Mouse (Mus musculus) neural tube, embryonic 12.5 days (tissue): ENCODE data around the gene Scarf2. TPM values are rescaled to one million over a fixed set of nuclear protein-coding genes. Genes with fewer than 3 reads are reported as not detected.

Source experiments
- ATAC-seq: fragments of 200-750 bp; cut with Nextera tagmentation; 2 replicates; pipeline ENCODE4 v1.8.0; 2017; ENCODE audit warnings: low read depth, mild to moderate bottlenecking, moderate TSS enrichment, moderate library complexity; ENCODE audit not compliant: low FRiP score
- H3K27ac ChIP-seq: fragments of 300-500 bp; sonication (generic); 2 replicates; pipeline ENCODE4 v1.5.1; 2016
- H3K27me3 ChIP-seq: fragments of 300-500 bp; sonication (generic); replicated peaks from 2 replicates; pipeline ENCODE4 v1.6.1; 2016; ENCODE audit warnings: mild to moderate bottlenecking
- H3K36me3 ChIP-seq: fragments of 300-500 bp; sonication (generic); 2 replicates; pipeline ENCODE4 v1.6.1; 2016; ENCODE audit warnings: mild to moderate bottlenecking
- H3K4me1 ChIP-seq: fragments of 300-500 bp; sonication (generic); 2 replicates; pipeline ENCODE4 v1.6.1; 2016
- H3K4me2 ChIP-seq: fragments of 300-500 bp; sonication (generic); replicated peaks from 2 replicates; pipeline ENCODE4 v1.6.1; 2016; ENCODE audit warnings: mild to moderate bottlenecking
- H3K4me3 ChIP-seq: fragments of 300-500 bp; sonication (generic); 2 replicates; pipeline ENCODE4 v1.5.1; 2016
- H3K9ac ChIP-seq: fragments of 300-500 bp; sonication (generic); 2 replicates; pipeline ENCODE4 v1.6.1; 2016; ENCODE audit warnings: mild to moderate bottlenecking
- H3K9me3 ChIP-seq: fragments of 300-500 bp; sonication (generic); 2 replicates; pipeline ENCODE4 v1.6.1; 2016; ENCODE audit warnings: mild to moderate bottlenecking
- WGBS: fragments of 180-500 bp; shearing (Covaris S2); methylation state at CpG from one replicate; pipeline ENCODE4 v1.1.7; 2016; 5-methylcytosine and 5-hydroxymethylcytosine counted together
- polyA plus RNA-seq: library from polyadenylated mRNA; unstranded; fragments of >200 nt; fragmentation: Nextera tagmentation; extraction: Ambion mirVana; gene quantifications from 2 replicates; pipeline ENCODE4 v1.2.1, GENCODE M21; 2016

Scarf2 gene
- polyA plus RNA-seq, 1 experiment from 2014 or later, result 13.9 TPM

DNA sequence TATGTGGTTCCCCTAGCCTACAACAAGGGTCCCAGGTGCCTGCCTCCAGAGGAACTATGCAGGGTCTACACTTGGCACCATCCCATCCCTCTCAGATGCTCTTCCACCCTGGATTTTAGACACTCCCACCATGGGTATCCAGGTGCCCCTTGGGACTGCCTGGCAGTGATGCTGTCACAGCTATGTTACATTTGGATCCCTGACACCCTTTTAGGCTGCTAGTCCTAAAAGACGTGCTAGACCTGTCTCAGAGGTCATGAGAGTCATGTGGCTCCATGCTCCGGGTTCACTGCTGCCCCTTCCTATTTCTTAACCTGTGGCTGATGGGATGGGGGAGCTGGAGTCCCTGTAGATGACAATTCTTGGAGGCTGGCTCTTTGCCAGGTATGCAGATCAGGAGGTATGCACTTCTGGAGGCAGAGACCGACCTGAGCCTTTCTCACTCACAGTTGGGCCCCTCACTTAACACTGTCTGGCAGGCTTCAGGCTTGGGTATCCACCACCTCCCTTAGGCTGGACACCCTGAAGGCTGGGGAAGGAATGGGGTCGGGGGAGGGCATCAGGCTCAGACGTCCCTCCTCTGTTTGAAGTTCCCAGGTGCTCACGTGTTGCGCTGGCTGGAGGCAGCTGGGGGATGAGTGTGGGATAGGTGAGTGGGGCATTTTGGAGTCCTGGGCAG lies 4.8 kb downstream of the Scarf2 start:
- no peak overlapping the region for H3K27ac ChIP-seq
- no peaks in the 10 kb centered on the region for H3K36me3 ChIP-seq
- WGBS, result 3% methylated on average over 7 of the region's 7 CpGs
- H3K27me3 ChIP-seq, result peaks cover 99% of the 10 kb centered on the region
- ATAC-seq, result no peak
- no peak overlapping the region for H3K9ac ChIP-seq
- H3K4me3 ChIP-seq, result no peak overlapping the region
- no peaks in the 10 kb centered on the region for H3K9me3 ChIP-seq
- H3K4me1 ChIP-seq, result peaks cover 57% of the 10 kb centered on the region
- peak overlapping the region; percentile 58 for H3K4me2 ChIP-seq

DNA sequence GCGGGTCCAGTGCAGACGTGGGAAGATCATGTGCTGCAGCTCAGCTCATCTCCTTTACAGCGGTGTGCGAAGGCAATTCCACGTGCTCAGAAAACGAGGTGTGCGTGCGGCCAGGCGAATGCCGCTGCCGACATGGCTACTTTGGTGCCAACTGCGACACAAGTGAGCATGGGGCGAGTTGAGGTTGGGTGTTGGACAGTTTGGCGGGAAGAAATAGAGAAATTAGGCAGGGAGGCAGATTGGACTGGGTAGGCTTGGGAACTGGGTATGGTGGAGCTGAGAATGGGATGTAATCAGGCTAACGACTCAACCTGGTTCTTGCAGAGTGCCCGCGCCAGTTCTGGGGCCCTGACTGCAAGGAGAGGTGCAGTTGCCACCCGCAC lies 5.4 kb downstream of the Scarf2 start:
- Histone ChIP-seq H3K4me1 (peaks cover 54% of the 10 kb centered on the region), H3K9ac (0 out of 2 replicates have a peak overlapping the region, but pooled peaks have one; percentile 13), H3K36me3 (no peaks in the 10 kb centered on the region), H3K27ac (no peak overlapping the region), H3K9me3 (no peaks in the 10 kb centered on the region), H3K27me3 (peaks cover 97% of the 10 kb centered on the region), H3K4me3 (peak overlapping the region; percentile 27; the same call in 1 of the 2 replicates), H3K4me2 (peak overlapping the region; percentile 58)
- 5% methylated on average over 18 of the region's 18 CpGs for WGBS
- no peak for ATAC-seq

DNA sequence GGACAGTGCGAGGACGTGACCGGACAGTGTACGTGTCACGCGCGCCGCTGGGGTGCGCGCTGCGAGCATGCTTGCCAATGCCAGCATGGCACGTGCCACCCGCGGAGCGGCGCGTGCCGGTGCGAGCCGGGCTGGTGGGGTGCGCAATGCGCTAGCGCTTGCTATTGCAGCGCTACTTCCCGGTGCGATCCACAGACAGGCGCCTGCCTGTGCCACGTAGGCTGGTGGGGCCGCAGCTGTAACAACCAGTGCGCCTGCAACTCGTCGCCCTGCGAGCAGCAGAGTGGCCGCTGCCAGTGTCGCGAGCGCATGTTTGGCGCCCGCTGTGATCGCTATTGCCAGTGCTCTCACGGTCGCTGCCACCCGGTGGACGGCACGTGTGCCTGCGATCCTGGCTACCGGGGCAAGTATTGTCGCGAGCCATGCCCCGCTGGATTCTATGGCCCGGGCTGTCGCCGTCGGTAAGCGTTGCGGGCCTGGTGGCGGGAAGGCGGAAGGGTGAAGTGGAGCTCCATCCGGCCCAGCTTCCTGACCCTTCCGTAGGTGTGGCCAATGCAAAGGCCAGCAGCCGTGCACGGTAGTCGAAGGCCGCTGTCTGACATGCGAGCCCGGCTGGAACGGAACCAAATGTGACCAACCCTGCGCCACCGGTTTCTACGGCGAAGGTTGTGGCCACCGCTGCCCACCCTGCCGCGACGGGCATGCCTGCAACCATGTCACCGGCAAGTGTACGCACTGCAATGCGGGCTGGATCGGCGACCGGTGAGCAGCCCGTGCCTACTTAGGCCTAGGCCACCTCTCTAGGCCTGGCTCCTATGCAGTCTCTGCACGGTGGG lies 6.0 kb downstream of the Scarf2 start:
- Histone ChIP-seq H3K9me3 (no peaks in the 10 kb centered on the region), H3K9ac (peak overlapping the region; percentile 13; the same call in 1 of the 2 replicates), H3K27me3 (peaks cover 91% of the 10 kb centered on the region), H3K4me2 (peak overlapping the region; percentile 58), H3K4me3 (peak overlapping the region; percentile 27), H3K36me3 (no peaks in the 10 kb centered on the region), H3K27ac (no peak overlapping the region), H3K4me1 (peaks cover 53% of the 10 kb centered on the region)
- 2% methylated on average over 83 of the region's 83 CpGs for WGBS
- no peak for ATAC-seq

DNA sequence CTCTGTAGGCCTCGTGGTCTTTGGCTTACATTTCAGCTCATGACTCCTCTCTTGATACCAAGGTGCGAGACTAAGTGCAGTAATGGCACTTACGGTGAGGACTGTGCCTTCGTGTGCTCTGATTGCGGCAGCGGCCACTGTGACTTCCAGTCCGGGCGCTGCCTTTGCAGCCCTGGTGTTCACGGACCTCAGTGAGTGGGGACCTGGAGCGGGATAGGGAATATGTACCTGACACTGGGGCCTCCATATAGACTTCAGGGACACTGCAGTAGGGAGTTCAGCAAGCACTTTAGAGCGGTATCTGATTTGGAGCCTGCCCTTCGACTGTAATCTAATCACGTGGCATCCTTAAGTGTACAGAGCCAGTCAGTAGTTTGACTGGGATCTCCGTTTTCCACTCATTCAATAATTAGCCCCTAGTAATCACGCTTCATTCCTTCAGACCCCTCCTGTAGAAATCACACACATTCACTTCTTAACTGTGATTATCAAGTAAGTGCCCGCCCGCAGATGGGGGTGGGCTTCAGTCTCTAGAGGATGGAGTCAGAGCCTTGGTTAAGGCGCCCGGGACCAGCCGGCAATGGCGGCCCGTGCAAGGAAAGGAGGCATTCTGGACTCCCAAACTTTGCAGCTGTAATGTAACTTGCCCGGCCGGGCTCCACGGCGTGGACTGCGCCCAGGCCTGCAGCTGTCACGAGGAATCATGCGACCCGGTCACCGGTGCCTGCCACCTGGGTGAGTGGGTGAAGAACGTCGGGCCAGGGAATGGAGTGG lies 6.8 kb downstream of the Scarf2 start:
- peaks cover 83% of the 10 kb centered on the region for H3K27me3 ChIP-seq
- no peaks in the 10 kb centered on the region for H3K36me3 ChIP-seq
- H3K9ac ChIP-seq, result 0 out of 2 replicates have a peak overlapping the region, but pooled peaks have one; percentile 35
- peak overlapping the region; percentile 27 for H3K4me3 ChIP-seq
- no peak for ATAC-seq
- H3K4me2 ChIP-seq, result peak overlapping the region; percentile 62
- WGBS, result 6% methylated on average over 33 of the region's 33 CpGs
- no peak overlapping the region for H3K27ac ChIP-seq
- H3K4me1 ChIP-seq, result peaks cover 48% of the 10 kb centered on the region
- H3K9me3 ChIP-seq, result no peaks in the 10 kb centered on the region

DNA sequence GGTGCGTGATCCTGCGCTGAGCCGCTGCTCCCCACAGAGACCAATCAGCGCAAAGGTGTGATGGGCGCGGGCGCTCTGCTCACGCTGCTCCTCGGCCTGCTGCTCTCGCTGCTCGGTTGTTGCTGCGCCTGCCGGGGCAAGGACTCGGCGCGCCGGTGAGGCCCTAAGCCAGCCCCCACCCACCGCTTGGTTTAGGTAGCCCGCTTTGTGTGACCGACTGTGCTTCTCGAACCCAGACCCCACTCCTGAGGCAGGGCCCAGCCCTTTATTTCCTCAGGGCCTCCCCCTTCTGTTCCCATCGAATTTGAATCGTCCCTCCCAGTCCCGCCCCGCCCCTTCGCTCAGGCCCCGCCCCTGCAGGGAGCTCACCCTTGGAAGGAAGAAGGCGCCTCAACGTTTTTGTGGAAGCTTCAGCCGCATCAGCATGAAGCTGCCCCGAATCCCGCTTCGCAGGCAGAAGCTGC lies 7.4 kb downstream of the Scarf2 start:
- under 1% methylated on average over 33 of the region's 33 CpGs for WGBS
- no peaks in the 10 kb centered on the region for H3K36me3 ChIP-seq
- no peak for ATAC-seq
- H3K4me3 ChIP-seq, result peak overlapping the region; percentile 24
- peaks cover 77% of the 10 kb centered on the region for H3K27me3 ChIP-seq
- H3K9ac ChIP-seq, result 0 out of 2 replicates have a peak overlapping the region, but pooled peaks have one; percentile 35
- H3K9me3 ChIP-seq, result no peaks in the 10 kb centered on the region
- H3K4me2 ChIP-seq, result peak overlapping the region; percentile 62
- peaks cover 54% of the 10 kb centered on the region for H3K4me1 ChIP-seq
- H3K27ac ChIP-seq, result no peak overlapping the region

DNA sequence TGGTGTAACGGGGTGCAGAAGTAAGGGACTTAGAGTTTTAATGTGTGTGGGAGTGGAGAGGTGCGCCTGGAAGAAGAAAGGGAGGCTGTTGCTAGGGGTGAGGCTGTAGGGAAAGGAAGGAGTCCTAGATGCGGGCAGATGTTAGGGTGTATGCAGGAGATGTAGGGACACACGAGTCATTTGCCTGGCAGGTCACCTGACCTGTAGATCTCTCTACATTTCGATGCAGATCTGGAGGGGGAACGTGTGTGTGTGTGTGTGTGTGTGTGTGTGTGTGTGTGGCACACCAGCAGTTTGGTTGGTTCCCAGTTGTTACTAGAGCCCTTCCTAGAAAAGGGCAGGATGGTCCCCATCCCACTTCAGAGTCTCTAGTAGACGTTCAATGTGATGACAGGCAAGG lies 7.9 kb downstream of the Scarf2 start:
- Histone ChIP-seq H3K36me3 (no peaks in the 10 kb centered on the region), H3K4me3 (no peak overlapping the region), H3K27me3 (peaks cover 75% of the 10 kb centered on the region), H3K4me1 (peaks cover 59% of the 10 kb centered on the region), H3K4me2 (peak overlapping the region; percentile 62), H3K9ac (0 out of 2 replicates have a peak overlapping the region, but pooled peaks have one; percentile 35), H3K27ac (no peak overlapping the region), H3K9me3 (no peaks in the 10 kb centered on the region)
- no peak for ATAC-seq
- WGBS, result 10% methylated on average over 7 of the region's 7 CpGs

DNA sequence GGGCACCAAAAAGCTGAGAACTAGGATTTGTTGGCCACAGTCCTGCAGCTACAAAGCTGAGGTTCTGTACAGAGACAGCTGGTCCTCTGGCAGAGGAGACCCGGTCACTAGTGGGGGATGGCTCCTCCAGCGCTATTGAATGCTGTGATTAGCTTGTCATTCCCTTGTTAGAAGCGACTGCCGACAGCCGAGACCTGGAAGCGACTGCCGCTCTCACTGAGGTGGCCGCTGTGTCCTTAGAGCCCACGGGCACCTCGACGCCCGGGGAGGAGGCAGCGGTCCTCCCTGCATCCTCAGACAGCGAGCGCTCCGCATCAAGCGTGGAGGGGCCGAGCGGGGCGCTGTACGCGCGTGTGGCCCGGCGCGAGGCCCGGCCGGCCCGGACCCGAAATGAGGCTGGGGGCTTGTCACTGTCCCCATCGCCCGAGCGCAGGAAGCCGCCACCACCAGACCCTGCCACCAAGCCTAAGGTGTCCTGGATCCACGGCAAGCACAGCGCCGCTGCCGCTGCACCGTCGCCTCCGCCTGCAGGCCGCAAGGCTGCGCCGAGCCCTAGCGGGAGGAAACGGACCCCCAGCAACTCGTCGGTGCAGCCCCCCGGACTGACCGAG lies 9.6 kb downstream of the Scarf2 start:
- H3K9ac ChIP-seq, result peak overlapping the region; percentile 88
- H3K4me2 ChIP-seq, result peak overlapping the region; percentile 97
- H3K36me3 ChIP-seq, result no peaks in the 10 kb centered on the region
- 4% methylated on average over 50 of the region's 50 CpGs for WGBS
- peaks cover 61% of the 10 kb centered on the region for H3K4me1 ChIP-seq
- ATAC-seq, result peak; percentile 20
- peaks cover 72% of the 10 kb centered on the region for H3K27me3 ChIP-seq
- H3K4me3 ChIP-seq, result peak overlapping the region; percentile 59
- H3K9me3 ChIP-seq, result no peaks in the 10 kb centered on the region
- peak overlapping the region; percentile 47; the same call in 1 of the 2 replicates for H3K27ac ChIP-seq

DNA sequence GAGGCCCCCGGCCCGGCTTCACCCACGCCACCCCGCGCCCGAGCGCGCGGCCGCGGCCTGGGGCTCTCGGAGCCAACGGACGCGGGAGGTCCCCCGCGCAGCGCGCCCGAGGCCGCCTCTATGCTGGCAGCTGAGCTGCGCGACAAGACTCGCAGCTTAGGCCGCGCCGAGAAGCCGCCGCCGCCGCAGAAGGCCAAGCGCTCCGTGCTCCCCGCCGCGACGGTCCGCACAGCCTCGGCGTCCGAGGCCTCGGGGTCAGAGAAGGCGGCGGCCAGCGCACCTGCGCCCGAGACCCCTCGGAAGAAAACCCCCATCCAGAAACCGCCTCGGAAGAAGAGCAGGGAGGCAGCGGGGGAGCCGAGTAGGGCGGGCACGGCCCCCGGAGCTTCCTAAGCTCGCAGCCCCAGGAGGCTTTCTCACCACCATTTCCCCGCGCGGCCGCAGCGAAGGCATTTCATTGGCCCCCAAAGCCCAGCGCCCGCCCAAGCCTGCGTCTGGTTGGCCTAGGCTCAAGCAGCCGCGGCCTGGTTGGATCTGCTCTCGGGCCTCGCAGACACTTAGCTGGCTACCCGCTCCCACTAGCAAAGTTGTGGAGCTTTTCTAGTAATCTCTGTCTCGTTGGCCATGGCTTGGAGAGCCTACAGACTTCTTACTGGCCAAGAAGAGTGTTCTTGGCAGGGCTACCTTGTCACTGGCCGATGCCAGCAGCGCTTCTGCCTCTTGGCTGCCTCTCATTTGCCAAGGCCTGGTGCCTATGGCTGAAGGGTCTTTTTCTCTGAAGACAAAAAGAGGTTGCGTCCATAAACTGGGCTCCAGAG lies 10.3 kb downstream of the Scarf2 start:
- H3K4me1 ChIP-seq, result peaks cover 55% of the 10 kb centered on the region
- peak overlapping the region; percentile 47; the same call in 1 of the 2 replicates for H3K27ac ChIP-seq
- H3K9me3 ChIP-seq, result no peaks in the 10 kb centered on the region
- peaks cover 65% of the 10 kb centered on the region for H3K27me3 ChIP-seq
- H3K9ac ChIP-seq, result peak overlapping the region; percentile 88
- peak; percentile 82 for ATAC-seq
- H3K4me2 ChIP-seq, result peak overlapping the region; percentile 97
- peak overlapping the region; percentile 59 for H3K4me3 ChIP-seq
- no peaks in the 10 kb centered on the region for H3K36me3 ChIP-seq
- 2% methylated on average over 71 of the region's 73 CpGs for WGBS

DNA sequence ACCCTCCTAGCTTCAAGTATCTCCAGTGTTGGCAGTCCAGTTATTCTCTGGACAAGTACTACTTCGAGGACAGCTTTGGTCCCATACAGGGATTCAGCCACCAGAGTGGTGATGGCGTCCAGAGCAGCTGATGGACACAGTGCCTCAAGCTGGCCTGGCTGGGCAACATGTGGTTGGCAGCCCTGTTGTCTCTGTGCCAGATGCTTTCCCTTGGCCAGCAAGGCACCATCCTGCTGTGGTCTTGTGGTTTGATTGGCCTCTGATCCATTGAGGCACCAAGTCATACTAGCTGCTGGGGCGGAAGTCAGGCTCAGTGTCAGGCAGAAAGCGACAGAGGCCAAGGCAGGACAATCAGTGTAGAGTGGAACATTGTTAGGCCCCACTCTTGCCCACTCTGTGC lies 12.0 kb downstream of the Scarf2 start:
- H3K4me3 ChIP-seq, result no peak overlapping the region

DNA sequence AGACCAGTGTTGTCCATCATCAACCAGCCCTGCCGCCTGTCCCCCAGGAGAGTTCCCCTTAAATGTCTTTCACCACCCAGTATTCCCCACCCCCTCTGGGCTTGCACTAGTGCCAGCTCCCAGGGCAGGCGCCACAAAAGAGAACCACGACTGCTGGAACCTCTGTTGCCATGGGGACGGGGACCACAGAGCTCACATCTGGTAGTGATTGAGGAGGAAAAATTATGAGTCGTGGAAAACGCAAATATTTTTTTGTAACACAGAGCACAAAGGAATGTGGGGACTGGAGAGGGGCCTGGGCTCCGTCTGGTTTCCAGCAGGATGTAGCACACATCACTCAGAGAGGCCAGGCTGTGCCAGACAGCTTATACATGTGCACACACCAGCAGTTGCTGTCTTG lies 12.6 kb downstream of the Scarf2 start:
- 24% methylated on average over 7 of the region's 7 CpGs for WGBS
- Histone ChIP-seq H3K36me3 (no peaks in the 10 kb centered on the region), H3K27ac (no peak overlapping the region), H3K9me3 (no peaks in the 10 kb centered on the region), H3K9ac (no peak overlapping the region), H3K4me1 (peaks cover 34% of the 10 kb centered on the region), H3K4me2 (no peak overlapping the region), H3K4me3 (no peak overlapping the region), H3K27me3 (peaks cover 55% of the 10 kb centered on the region)
- ATAC-seq, result no peak

More for the DNA sequence above, 12.0 kb downstream of the Scarf2 start:
- H3K27ac ChIP-seq, result no peak overlapping the region
- peaks cover 55% of the 10 kb centered on the region for H3K27me3 ChIP-seq
- H3K36me3 ChIP-seq, result no peaks in the 10 kb centered on the region
- H3K9me3 ChIP-seq, result no peaks in the 10 kb centered on the region
- no peak for ATAC-seq
- no peak overlapping the region for H3K4me2 ChIP-seq
- no peak overlapping the region for H3K9ac ChIP-seq
- H3K4me1 ChIP-seq, result peaks cover 39% of the 10 kb centered on the region
- WGBS, result 78% methylated on average over 4 of the region's 4 CpGs

DNA sequence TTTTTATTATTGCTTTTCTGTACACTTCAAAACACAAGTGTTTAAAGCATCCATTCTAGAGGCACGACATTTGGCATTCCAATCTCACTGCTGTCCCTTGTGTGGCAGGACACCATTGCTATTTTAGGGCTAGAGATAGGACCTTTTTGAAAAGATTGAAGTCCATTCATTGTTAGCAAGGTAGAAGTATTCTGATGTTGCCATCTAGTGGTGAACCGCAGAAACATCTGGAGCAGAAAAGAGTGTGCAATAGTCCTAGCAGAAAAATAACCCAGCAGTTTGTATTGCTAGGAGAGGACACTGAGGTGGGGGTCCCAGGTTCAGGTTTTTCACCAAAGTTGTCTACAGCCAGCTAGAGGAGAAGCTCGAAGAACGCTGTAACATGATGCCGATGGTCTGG lies 15.0 kb downstream of the Scarf2 start:
- 10% methylated on average over 5 of the region's 5 CpGs for WGBS
- no peak overlapping the region for H3K27ac ChIP-seq
- peaks cover 46% of the 10 kb centered on the region for H3K27me3 ChIP-seq
- peaks cover 32% of the 10 kb centered on the region for H3K4me1 ChIP-seq
- H3K4me2 ChIP-seq, result no peak overlapping the region
- no peak overlapping the region for H3K9ac ChIP-seq
- ATAC-seq, result no peak
- H3K4me3 ChIP-seq, result no peak overlapping the region
- H3K9me3 ChIP-seq, result no peaks in the 10 kb centered on the region
- no peaks in the 10 kb centered on the region for H3K36me3 ChIP-seq
